Mouse (Mus musculus) v-Abl transformed pro-B cells (cell line): Measurements from ENCODE around the gene Dapk1.

Experiments
- in situ Hi-C, 2 experiments: fragments of 400-800 bp; cut with MboI; formaldehyde crosslinking; loops; one replicate each; pipeline ENCODE4 v1.15.1; 2025; ENCODE audit not compliant: unreplicated experiment in 2 of 2

The Dapk1 gene

GRCm38 (mm10) chr13:60730587-60730986, 128.8 kb downstream of the Dapk1 start:
- in situ Hi-C loops: loop anchor here in 1 of 2 experiments (25.0 kb wide), 1 partner anchor 993 kb away; the partner anchor contains the start of genes 1700014D04Rik and Spata31d1d

GRCm38 (mm10) chr13:60731001-60731400, 129.3 kb downstream of the Dapk1 start:
- in situ Hi-C loops: loop anchor here in 1 of 2 experiments (25.0 kb wide), 1 partner anchor 994 kb away; the partner anchor contains the start of genes 1700014D04Rik and Spata31d1d

GRCm38 (mm10) chr13:60735306-60735705, 133.6 kb downstream of the Dapk1 start:
- in situ Hi-C loops: loop anchor here in 1 of 2 experiments (25.0 kb wide), 1 partner anchor 998 kb away; the partner anchor contains the start of genes 1700014D04Rik and Spata31d1d

- in situ Hi-C loops: loop anchor here in 1 of 2 experiments (25.0 kb wide), 1 partner anchor 999 kb away; the partner anchor contains the start of genes 1700014D04Rik and Spata31d1d
Observed at GRCm38 (mm10) chr13:60736421-60737105, 134.8 kb downstream of the Dapk1 start.

GRCm38 (mm10) chr13:60737632-60738324, 136.0 kb downstream of the Dapk1 start:
- in situ Hi-C loops: loop anchor here in 1 of 2 experiments (25.0 kb wide), 1 partner anchor 1000 kb away; the partner anchor contains the start of genes 1700014D04Rik and Spata31d1d

- in situ Hi-C loops: loop anchor here in 1 of 2 experiments (25.0 kb wide), 1 partner anchor 1001 kb away; the partner anchor contains the start of genes 1700014D04Rik and Spata31d1d
Observed at GRCm38 (mm10) chr13:60738429-60738828, 136.7 kb downstream of the Dapk1 start.

- in situ Hi-C loops: loop anchor here (10.0 to 25.0 kb wide), 3 partner anchors 885 to 1003 kb away; partner anchors contain the start of genes 1700014D04Rik (in 1 of the 2) and Spata31d1d (in 1 of the 2)
Observed at GRCm38 (mm10) chr13:60740248-60740647, 138.5 kb downstream of the Dapk1 start.

GRCm38 (mm10) chr13:60742611-60743010, 140.9 kb downstream of the Dapk1 start:
- in situ Hi-C loops: loop anchor here (10.0 to 25.0 kb wide), 3 partner anchors 888 to 1005 kb away; partner anchors contain the start of genes 1700014D04Rik (in 1 of the 2) and Spata31d1d (in 1 of the 2)

GRCm38 (mm10) chr13:60743381-60744077, 141.8 kb downstream of the Dapk1 start:
- in situ Hi-C loops: loop anchor here (10.0 to 25.0 kb wide), 3 partner anchors 889 to 1006 kb away; partner anchors contain the start of genes 1700014D04Rik (in 1 of the 2) and Spata31d1d (in 1 of the 2)

GRCm38 (mm10) chr13:60744078-60744460, 142.3 kb downstream of the Dapk1 start:
- in situ Hi-C loops: loop anchor here (10.0 to 25.0 kb wide), 3 partner anchors 889 to 1007 kb away; partner anchors contain the start of genes 1700014D04Rik (in 1 of the 2) and Spata31d1d (in 1 of the 2)

GRCm38 (mm10) chr13:60744736-60745135, 143.0 kb downstream of the Dapk1 start:
- in situ Hi-C loops: loop anchor here (5.0 to 25.0 kb wide), 4 partner anchors 498 to 1007 kb away; partner anchors contain the start of genes 1700014D04Rik (in 1 of the 2) and Spata31d1d (in 1 of the 2)

- in situ Hi-C loops: loop anchor here (5.0 to 25.0 kb wide), 4 partner anchors 497 to 1008 kb away; partner anchors contain the start of genes 1700014D04Rik (in 1 of the 2) and Spata31d1d (in 1 of the 2)
Observed at GRCm38 (mm10) chr13:60745358-60745757, 143.6 kb downstream of the Dapk1 start.

GRCm38 (mm10) chr13:60746271-60746670, 144.5 kb downstream of the Dapk1 start:
- in situ Hi-C loops: loop anchor here (5.0 to 25.0 kb wide), 4 partner anchors 496 to 1009 kb away; partner anchors contain the start of genes 1700014D04Rik (in 1 of the 2) and Spata31d1d (in 1 of the 2)

- in situ Hi-C loops: loop anchor here (5.0 to 25.0 kb wide), 4 partner anchors 495 to 1010 kb away; partner anchors contain the start of genes 1700014D04Rik (in 1 of the 2) and Spata31d1d (in 1 of the 2)
Observed at GRCm38 (mm10) chr13:60747201-60747600, 145.5 kb downstream of the Dapk1 start.

- in situ Hi-C loops: loop anchor here (5.0 to 25.0 kb wide), 4 partner anchors 494 to 1011 kb away; partner anchors contain the start of genes 1700014D04Rik (in 1 of the 2) and Spata31d1d (in 1 of the 2)
Observed at GRCm38 (mm10) chr13:60748556-60748955, 146.8 kb downstream of the Dapk1 start.

- in situ Hi-C loops: no loop called here
Observed at GRCm38 (mm10) chr13:60750930-60751329, 149.2 kb downstream of the Dapk1 start.

- in situ Hi-C loops: no loop called here
Observed at GRCm38 (mm10) chr13:60753216-60753615, 151.5 kb downstream of the Dapk1 start.

GRCm38 (mm10) chr13:60755251-60755650, 153.5 kb downstream of the Dapk1 start:
- in situ Hi-C loops: no loop called here

- in situ Hi-C loops: no loop called here
Observed at GRCm38 (mm10) chr13:60757292-60757691, 155.5 kb downstream of the Dapk1 start.
